Mouse (Mus musculus) heart, postnatal 14 days (tissue): ENCODE results near the gene Tmem231. TPM values are rescaled to one million over a fixed set of nuclear protein-coding genes. Genes with fewer than 3 reads are reported as not detected.
"Not testable (repeated sequence)": the region's sequence is repeated elsewhere in the genome, so short reads cannot be mapped to it uniquely, and the experiment has no call there.

Experiments
- DNase-seq, 2 experiments: peaks; one replicate each; pipeline ENCODE4 v3.0.0; 2021 to 2022
- intact Hi-C: fragments of 180-260 bp; cut with DNase I; formaldehyde crosslinking; loops from one replicate; pipeline ENCODE4 v1.15.1; 2025
- total RNA-seq, 2 experiments: library from RNA; stranded (reverse); gene quantifications; 2 replicates each; pipeline ENCODE4 v1.2.3; 2021

The Tmem231 gene
- total RNA-seq, 2 experiments from 2014 or later, result 1.7 to 2.0 TPM

GRCm38 (mm10) chr8:111951317-111951716 is 17.6 kb upstream of the Tmem231 start:
- no peak for DNase-seq
- intact Hi-C loops, result no loop called here

DNA sequence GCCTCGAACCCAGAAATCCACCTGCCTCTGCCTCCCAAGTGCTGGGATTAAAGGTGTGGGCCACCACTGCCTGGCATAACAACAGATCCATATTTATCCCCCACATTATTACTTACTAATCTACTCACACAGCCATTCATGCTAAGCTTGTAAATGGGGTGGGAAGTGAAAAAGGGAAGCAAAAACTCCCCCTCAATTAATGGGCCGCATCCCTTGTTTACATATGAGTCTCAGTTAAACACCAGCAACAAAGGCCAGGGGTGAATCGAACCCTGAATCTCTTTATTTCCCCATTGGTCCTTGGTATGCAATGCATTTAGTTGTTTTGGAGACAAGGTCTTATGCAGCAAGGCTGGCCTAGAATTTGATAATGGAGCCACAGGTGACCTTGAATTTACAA is 17.2 kb upstream of the Tmem231 start:
- no peak for DNase-seq
- intact Hi-C loops, result no loop called here

- intact Hi-C loops, result no loop called here
- DNase-seq, result no peak
Measured at GRCm38 (mm10) chr8:111947954-111948353, 14.3 kb upstream of the Tmem231 start.

DNA sequence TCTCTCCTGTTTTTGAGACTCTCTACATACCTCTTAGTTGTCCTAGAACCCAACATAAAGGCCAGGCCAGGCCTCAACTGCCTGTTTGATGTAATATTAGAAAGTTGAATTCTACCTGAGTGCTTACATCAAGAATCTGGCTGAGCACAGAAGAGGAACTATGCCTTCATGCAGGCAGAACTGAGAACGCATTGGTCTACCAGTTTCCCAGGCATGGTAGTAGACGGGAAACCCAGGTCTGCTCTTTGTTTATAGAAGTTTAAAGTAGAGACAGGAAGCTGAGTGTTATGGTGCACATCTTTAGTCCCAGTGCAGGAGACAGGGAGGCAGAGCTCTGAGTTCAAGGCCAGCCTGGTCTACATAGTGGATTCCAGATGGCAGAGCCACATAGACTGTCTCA is 13.5 kb upstream of the Tmem231 start:
- intact Hi-C loops, result no loop called here
- DNase-seq, result no peak

DNA sequence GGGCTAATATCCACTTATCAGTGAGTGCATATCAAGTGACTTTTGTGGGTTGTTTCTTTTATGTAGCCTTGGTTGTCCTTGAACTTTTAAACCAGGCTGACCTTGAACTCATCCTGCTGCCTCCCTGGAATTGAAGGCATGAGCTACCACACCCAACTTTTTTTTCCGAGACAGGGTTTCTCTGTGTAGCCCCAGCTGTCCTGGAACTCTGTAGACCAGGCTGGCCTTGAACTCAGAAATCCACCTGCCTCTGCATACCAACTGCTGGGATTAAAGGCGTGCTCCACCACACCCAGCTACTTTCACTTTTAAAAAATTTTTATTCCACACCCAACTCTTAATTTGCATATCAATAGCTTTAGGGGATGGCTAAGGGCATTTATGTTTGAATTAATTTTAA is 9.9 kb upstream of the Tmem231 start:
- intact Hi-C loops, result no loop called here
- no peak for DNase-seq

DNA sequence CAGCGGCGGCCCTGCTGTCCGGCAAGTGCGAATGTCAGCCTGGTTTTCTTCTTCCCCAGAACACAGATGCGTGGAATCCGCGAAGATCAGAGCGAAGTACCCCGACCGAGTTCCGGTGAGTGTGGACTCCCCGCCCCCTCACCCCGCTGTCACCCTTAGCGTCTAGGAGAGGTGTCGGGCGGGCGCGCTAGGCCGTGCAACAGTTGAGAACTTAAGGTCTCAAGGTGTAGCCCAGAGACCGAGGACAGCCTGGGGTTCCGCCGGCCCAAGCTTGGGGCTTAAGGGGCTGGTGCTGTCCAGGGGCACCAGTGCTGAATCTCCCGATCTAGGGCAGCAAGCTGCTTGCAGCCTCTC is 7.4 kb upstream of the Tmem231 start:
- peak; percentile 44 to 56 for DNase-seq
- intact Hi-C loops, result loop anchor here (2.0 kb wide), 1 partner anchor 52 kb away; the partner anchor contains the start of gene Adat1

- intact Hi-C loops, result loop anchor here (2.0 kb wide), 1 partner anchor 52 kb away; the partner anchor contains the start of gene Adat1
- peak; percentile 98 to 99 for DNase-seq
Measured at GRCm38 (mm10) chr8:111940171-111941100, 6.8 kb upstream of the Tmem231 start, which contains the start of gene Gabarapl2. Gabarapl2 (plus strand) TSS chr8:111940703.

DNA sequence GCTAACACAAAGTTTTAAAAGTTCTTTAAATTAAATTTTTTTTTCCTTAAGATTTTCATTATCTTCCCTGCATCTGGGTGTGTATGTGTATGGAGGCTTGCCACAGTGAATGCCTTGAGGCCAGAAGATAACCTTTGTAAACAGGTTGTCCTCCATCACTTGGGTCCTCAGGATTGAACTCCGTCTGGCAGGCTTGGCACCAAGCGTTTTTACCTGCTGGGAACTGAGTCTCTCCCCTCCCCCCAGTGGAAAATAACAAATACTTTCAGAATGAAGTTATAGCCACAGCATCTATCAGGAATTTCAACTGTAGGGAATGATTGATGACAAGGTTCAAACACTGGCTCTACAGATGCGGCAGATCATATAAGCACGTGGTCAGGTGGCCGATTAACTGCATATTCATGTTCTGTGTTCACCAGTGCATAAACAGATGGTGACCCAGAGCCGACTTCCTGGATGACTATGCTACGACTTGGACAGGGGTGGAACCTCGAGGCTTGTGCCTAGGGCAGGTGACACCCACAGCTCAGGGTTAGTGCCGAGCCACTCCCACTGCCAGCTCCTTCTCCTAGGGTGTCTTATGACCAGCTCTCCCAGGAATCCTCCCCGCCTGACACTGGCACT is 5.9 kb upstream of the Tmem231 start:
- peak; percentile 20 to 22 for DNase-seq
- intact Hi-C loops, result loop anchor here (2.0 kb wide), 1 partner anchor 53 kb away; the partner anchor contains the start of gene Adat1

GRCm38 (mm10) chr8:111938076-111938985 is 4.7 kb upstream of the Tmem231 start:
- DNase-seq, intact Hi-C loops: not testable (repeated sequence)

DNA sequence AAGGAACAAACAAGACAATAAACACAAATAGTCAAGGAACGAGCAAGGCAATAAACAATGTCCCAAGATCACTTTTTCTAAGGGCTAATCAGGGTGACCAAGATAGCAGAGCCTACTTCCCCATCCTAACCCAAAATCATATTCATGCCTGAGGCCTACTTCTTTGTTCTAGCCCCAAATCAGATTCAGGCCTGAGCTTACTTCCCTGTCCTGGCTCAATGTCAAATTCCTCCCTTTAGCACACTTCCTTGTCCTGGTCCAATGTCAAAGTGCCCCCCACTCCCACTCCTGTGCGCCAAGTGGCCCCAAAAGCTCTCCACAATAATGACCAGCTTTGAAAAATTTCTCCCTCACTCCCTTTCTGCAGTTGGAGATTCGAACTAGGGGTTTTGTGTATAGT is 3.5 kb upstream of the Tmem231 start:
- DNase-seq, result no peak
- intact Hi-C loops, result no loop called here

- intact Hi-C loops, result no loop called here
- DNase-seq, result no peak
Measured at GRCm38 (mm10) chr8:111934201-111934600, 520 bp upstream of the Tmem231 start.

GRCm38 (mm10) chr8:111932580-111933336 is 923 bp downstream of the Tmem231 start:
- peak; percentile 59 to 63 for DNase-seq
- intact Hi-C loops, result no loop called here

DNA sequence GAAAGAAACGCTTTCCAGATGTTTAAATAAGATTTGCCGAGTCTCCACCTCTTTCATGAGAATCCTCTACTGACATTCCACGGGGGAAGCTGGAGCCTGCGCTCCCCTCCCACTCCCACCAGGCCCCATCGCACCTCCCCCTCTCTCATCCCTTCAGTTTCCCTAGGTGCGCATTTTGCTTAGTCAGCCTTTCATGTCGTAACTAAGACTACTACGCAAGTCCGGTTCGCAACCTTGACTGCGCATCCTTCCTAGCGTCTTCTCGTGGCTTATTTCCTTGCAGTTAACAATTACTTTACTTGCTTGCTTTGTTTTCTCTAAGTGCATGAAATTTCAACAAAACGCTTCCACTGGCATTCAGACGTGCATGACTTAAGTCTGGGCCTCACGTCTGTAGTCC is 2.0 kb downstream of the Tmem231 start:
- DNase-seq, result no peak
- intact Hi-C loops, result no loop called here

DNA sequence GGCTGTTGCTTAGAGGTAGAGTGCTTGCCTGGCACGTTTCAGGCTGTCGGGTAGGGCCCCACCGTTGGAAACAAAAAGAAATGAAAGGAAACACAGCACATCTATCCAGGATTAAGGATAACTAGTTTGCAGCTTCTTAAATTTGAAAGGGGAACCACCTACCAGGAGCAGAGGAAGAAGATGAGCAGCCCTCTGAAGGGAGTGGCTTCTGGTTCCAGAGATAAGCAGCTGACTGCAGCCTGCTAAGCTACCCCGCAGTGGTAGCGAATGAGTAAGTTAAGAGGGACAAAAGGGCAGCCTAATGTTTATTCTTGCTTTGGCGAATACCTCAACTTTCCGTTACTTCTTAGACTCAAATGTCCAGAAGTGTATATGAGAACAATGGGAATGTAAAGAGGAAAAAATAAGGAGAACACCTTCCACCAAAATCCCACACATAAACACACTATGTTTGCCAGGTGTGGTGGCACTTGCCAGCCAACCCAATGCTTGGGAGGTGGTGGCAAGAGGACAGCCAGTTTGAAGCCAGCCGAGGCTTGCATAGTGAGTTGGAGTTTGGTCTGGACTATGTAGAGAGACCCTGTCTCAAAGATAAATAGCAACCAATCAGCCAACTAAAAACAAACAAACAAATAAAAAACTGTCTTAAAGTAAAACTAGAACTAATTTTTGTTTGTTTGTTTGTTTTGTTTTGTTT is 3.9 kb downstream of the Tmem231 start:
- no peak for DNase-seq
- intact Hi-C loops, result no loop called here

GRCm38 (mm10) chr8:111924976-111925375 is 8.7 kb downstream of the Tmem231 start:
- no peak for DNase-seq
- intact Hi-C loops, result loop anchor here (5.0 kb wide), 1 partner anchor 38 kb away; no protein-coding TSS in a partner anchor

GRCm38 (mm10) chr8:111923383-111923804 is 10.3 kb downstream of the Tmem231 start:
- peak; percentile 55 to 70 for DNase-seq
- intact Hi-C loops, result loop anchor here (5.0 kb wide), 1 partner anchor 36 kb away; no protein-coding TSS in a partner anchor

GRCm38 (mm10) chr8:111920971-111921370 is 12.7 kb downstream of the Tmem231 start:
- no peak for DNase-seq

DNA sequence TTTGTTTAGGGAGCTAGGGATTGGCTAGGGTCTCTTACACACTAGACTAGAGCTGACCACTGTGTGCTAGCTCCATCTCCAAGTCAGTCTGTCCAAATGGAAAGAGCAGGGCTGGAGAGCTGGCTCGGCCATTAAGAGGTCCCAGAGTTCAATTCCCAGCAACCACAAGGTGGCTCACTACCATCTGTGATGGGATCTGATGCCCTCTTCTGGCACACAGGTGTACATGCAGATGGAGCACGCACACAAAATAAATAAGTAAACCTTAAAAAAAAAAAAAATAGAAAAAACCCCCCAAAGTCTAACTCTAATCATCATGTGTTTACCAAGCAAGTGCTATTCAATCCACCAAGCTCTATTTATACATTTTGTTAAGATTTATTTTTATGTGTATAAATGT is 14.0 kb downstream of the Tmem231 start:
- no peak for DNase-seq
- intact Hi-C loops, result loop anchor here (5.0 kb wide), 1 partner anchor 32 kb away; no protein-coding TSS in a partner anchor

More at GRCm38 (mm10) chr8:111920971-111921370, 12.7 kb downstream of the Tmem231 start:
- intact Hi-C loops, result loop anchor here (5.0 kb wide), 1 partner anchor 34 kb away; no protein-coding TSS in a partner anchor
